Mouse (Mus musculus) hindbrain, embryonic 16.5 days (tissue): ENCODE measurements around the gene Pyroxd1. TPM values are rescaled to one million over a fixed set of nuclear protein-coding genes. Genes with fewer than 3 reads are reported as not detected.

Experiments
- ATAC-seq: fragments of 200-750 bp; cut with Nextera tagmentation; 2 replicates; pipeline ENCODE4 v1.8.0; 2017; ENCODE audit warnings: moderate TSS enrichment, moderate library complexity
- H3K27ac ChIP-seq: fragments of 300-500 bp; sonication (generic); 2 replicates; pipeline ENCODE4 v1.5.1; 2014; ENCODE audit warnings: low read depth, mild to moderate bottlenecking, control low read depth, low read length, moderate library complexity
- H3K27me3 ChIP-seq: fragments of 300-500 bp; sonication (generic); replicated peaks from 2 replicates; pipeline ENCODE4 v1.6.1; 2014; ENCODE audit warnings: low read length; ENCODE audit not compliant: control insufficient read depth, insufficient read depth
- H3K36me3 ChIP-seq: fragments of 300-500 bp; sonication (generic); 2 replicates; pipeline ENCODE4 v1.6.1; 2014; ENCODE audit warnings: mild to moderate bottlenecking, low read length, moderate library complexity, mixed read lengths; ENCODE audit not compliant: control insufficient read depth, insufficient read depth
- H3K4me1 ChIP-seq: fragments of 300-500 bp; sonication (generic); 2 replicates; pipeline ENCODE4 v1.6.1; 2014; ENCODE audit warnings: low read depth, low read length; ENCODE audit not compliant: control insufficient read depth, insufficient read depth
- H3K4me2 ChIP-seq: fragments of 300-500 bp; sonication (generic); 2 replicates; pipeline ENCODE4 v1.6.1; 2014; ENCODE audit warnings: mild to moderate bottlenecking, low read length, control low read depth, moderate library complexity
- H3K4me3 ChIP-seq: fragments of 300-500 bp; sonication (generic); 2 replicates; pipeline ENCODE4 v1.5.1; 2014; ENCODE audit warnings: mild to moderate bottlenecking, low read length, control low read depth, moderate library complexity
- H3K9ac ChIP-seq: fragments of 300-500 bp; sonication (generic); 2 replicates; pipeline ENCODE4 v1.6.1; 2014; ENCODE audit warnings: low read depth, mild to moderate bottlenecking, control low read depth, low read length, moderate library complexity
- H3K9me3 ChIP-seq: fragments of 300-500 bp; sonication (generic); 2 replicates; pipeline ENCODE4 v1.6.1; 2014; ENCODE audit warnings: mild to moderate bottlenecking, low read length, moderate library complexity; ENCODE audit not compliant: control insufficient read depth
- WGBS: fragments of 180-500 bp; shearing (Covaris S2); extraction: QIAGEN DNeasy Blood & Tissue Kit; methylation state at CpG from one replicate; pipeline ENCODE4 v1.1.7; 2014; 5-methylcytosine and 5-hydroxymethylcytosine counted together
- polyA plus RNA-seq: library from polyadenylated mRNA; unstranded; fragments of >200 nt; fragmentation: Nextera tagmentation; extraction: Ambion mirVana; gene quantifications from 2 replicates; pipeline ENCODE4 v1.2.1, GENCODE M21; 2015

Gene Pyroxd1
- 18.3 and 20.1 TPM in 2 replicates for polyA plus RNA-seq

GRCm38 (mm10) chr6:142345440-142346038 lies at the start of gene Pyroxd1:
TSS of gene Pyroxd1 (plus strand) at chr6:142345654.
- H3K36me3 ChIP-seq: peaks cover 13% of the 10 kb centered on the region; the same call in 1 of the 2 replicates
- WGBS: under 1% methylated on average over 48 of the region's 48 CpGs
- peaks cover 6% of the 10 kb centered on the region for H3K4me1 ChIP-seq
- H3K27ac ChIP-seq: peak within 1 kb of the TSS; percentile 89
- peak within 1 kb of the TSS; percentile 83 for H3K9ac ChIP-seq
- H3K9me3 ChIP-seq: no peaks in the 10 kb centered on the region
- H3K27me3 ChIP-seq: no peaks in the 10 kb centered on the region
- peak; percentile 97 for ATAC-seq
- peak within 1 kb of the TSS; percentile 66 for H3K4me2 ChIP-seq
- H3K4me3 ChIP-seq: peak within 1 kb of the TSS; percentile 84

- no peak within 1 kb of the TSS for H3K4me3 ChIP-seq
- no peak for ATAC-seq
- WGBS: 53% methylated on average over 4 of the region's 4 CpGs
- no peaks in the 10 kb centered on the region for H3K9me3 ChIP-seq
- H3K9ac ChIP-seq: no peak within 1 kb of the TSS
- H3K4me2 ChIP-seq: no peak within 1 kb of the TSS
- H3K4me1 ChIP-seq: no peaks in the 10 kb centered on the region
- H3K27me3 ChIP-seq: no peaks in the 10 kb centered on the region
- no peak within 1 kb of the TSS for H3K27ac ChIP-seq
- no peaks in the 10 kb centered on the region for H3K36me3 ChIP-seq
Observed at GRCm38 (mm10) chr6:142298098-142298497, 47.4 kb upstream of the Pyroxd1 start, which contains the start of gene Iapp. TSS of gene Iapp (plus strand) at chr6:142298423.

- Histone ChIP-seq H3K36me3 (no peaks in the 10 kb centered on the region), H3K4me3 (no peak overlapping the region), H3K9me3 (peaks cover 2% of the 10 kb centered on the region), H3K4me2 (no peak overlapping the region), H3K27ac (no peak overlapping the region), H3K9ac (no peak overlapping the region), H3K4me1 (no peaks in the 10 kb centered on the region), H3K27me3 (no peaks in the 10 kb centered on the region)
- ATAC-seq: no peak
Observed at GRCm38 (mm10) chr6:142305076-142305475, 40.4 kb upstream of the Pyroxd1 start.

GRCm38 (mm10) chr6:142314285-142314684 lies 31.2 kb upstream of the Pyroxd1 start:
- Histone ChIP-seq H3K4me2 (no peak overlapping the region), H3K9ac (no peak overlapping the region), H3K27ac (no peak overlapping the region), H3K36me3 (no peaks in the 10 kb centered on the region), H3K27me3 (no peaks in the 10 kb centered on the region), H3K4me3 (no peak overlapping the region), H3K9me3 (peaks cover 2% of the 10 kb centered on the region), H3K4me1 (no peaks in the 10 kb centered on the region)
- WGBS: 84% methylated on average over 5 of the region's 5 CpGs
- no peak for ATAC-seq

GRCm38 (mm10) chr6:142317106-142317505 lies 28.3 kb upstream of the Pyroxd1 start:
- H3K9ac ChIP-seq: no peak overlapping the region
- H3K27ac ChIP-seq: no peak overlapping the region
- H3K36me3 ChIP-seq: no peaks in the 10 kb centered on the region

GRCm38 (mm10) chr6:142322881-142323280 lies 22.6 kb upstream of the Pyroxd1 start, which contains the start of gene Slco1a5:
TSS of gene Slco1a5 (minus strand) at chr6:142322981.
- H3K4me3 ChIP-seq: no peak within 1 kb of the TSS
- no peaks in the 10 kb centered on the region for H3K36me3 ChIP-seq
- 17% methylated on average over 4 of the region's 4 CpGs for WGBS

More at GRCm38 (mm10) chr6:142317106-142317505, 28.3 kb upstream of the Pyroxd1 start:
- no peaks in the 10 kb centered on the region for H3K4me1 ChIP-seq
- H3K27me3 ChIP-seq: no peaks in the 10 kb centered on the region
- no peak overlapping the region for H3K4me2 ChIP-seq
- ATAC-seq: no peak
- H3K4me3 ChIP-seq: no peak overlapping the region
- H3K9me3 ChIP-seq: no peaks in the 10 kb centered on the region

GRCm38 (mm10) chr6:142326598-142326997 lies 18.9 kb upstream of the Pyroxd1 start:
- no peak overlapping the region for H3K4me3 ChIP-seq
- no peaks in the 10 kb centered on the region for H3K9me3 ChIP-seq
- H3K4me2 ChIP-seq: no peak overlapping the region
- 84% methylated on average over 3 of the region's 3 CpGs for whole genome bisulfite sequencing
- no peaks in the 10 kb centered on the region for H3K4me1 ChIP-seq
- H3K36me3 ChIP-seq: no peaks in the 10 kb centered on the region
- no peaks in the 10 kb centered on the region for H3K27me3 ChIP-seq
- H3K9ac ChIP-seq: no peak overlapping the region
- ATAC-seq: no peak
- H3K27ac ChIP-seq: no peak overlapping the region

More at GRCm38 (mm10) chr6:142322881-142323280, 22.6 kb upstream of the Pyroxd1 start, which contains the start of gene Slco1a5:
- no peaks in the 10 kb centered on the region for H3K27me3 ChIP-seq
- no peaks in the 10 kb centered on the region for H3K9me3 ChIP-seq
- no peaks in the 10 kb centered on the region for H3K4me1 ChIP-seq
- no peak for ATAC-seq
- H3K9ac ChIP-seq: no peak within 1 kb of the TSS
- no peak within 1 kb of the TSS for H3K4me2 ChIP-seq
- H3K27ac ChIP-seq: no peak within 1 kb of the TSS

- WGBS: 59% methylated on average over 1 of the region's 1 CpGs
- no peak for ATAC-seq
- Histone ChIP-seq H3K27me3 (no peaks in the 10 kb centered on the region), H3K4me3 (no peak overlapping the region), H3K9ac (no peak overlapping the region), H3K36me3 (no peaks in the 10 kb centered on the region), H3K9me3 (no peaks in the 10 kb centered on the region), H3K4me2 (no peak overlapping the region), H3K4me1 (no peaks in the 10 kb centered on the region), H3K27ac (no peak overlapping the region)
Observed at GRCm38 (mm10) chr6:142329201-142329600, 16.3 kb upstream of the Pyroxd1 start.

- H3K4me1 ChIP-seq: no peaks in the 10 kb centered on the region
- no peak overlapping the region for H3K27ac ChIP-seq
- H3K4me3 ChIP-seq: no peak overlapping the region
- no peak for ATAC-seq
- H3K36me3 ChIP-seq: no peaks in the 10 kb centered on the region
- no peaks in the 10 kb centered on the region for H3K9me3 ChIP-seq
- H3K27me3 ChIP-seq: no peaks in the 10 kb centered on the region
- H3K9ac ChIP-seq: no peak overlapping the region
- 77% methylated on average over 2 of the region's 2 CpGs for WGBS
- no peak overlapping the region for H3K4me2 ChIP-seq
Observed at GRCm38 (mm10) chr6:142338961-142339360, 6.5 kb upstream of the Pyroxd1 start.
